Mouse (Mus musculus): Measurements from ENCODE around the gene Shroom1.
"Not testable (repeated sequence)": the region's sequence is repeated elsewhere in the genome, so short reads cannot be mapped to it uniquely, and the experiment has no call there.

Gene Shroom1

GRCm38 (mm10) chr11:53456474-53457371 lies at the start of gene Shroom1, which contains the start of gene Gm10447:
Gene Shroom1, plus strand, starts transcription at chr11:53457205.
Gene Gm10447, minus strand, starts transcription at chr11:53457110.
- in situ Hi-C loops (cut with MboI) = no loop called here

- in situ Hi-C loops (cut with MboI) = no loop called here
Observed at GRCm38 (mm10) chr11:53411738-53412137, 45.3 kb upstream of the Shroom1 start.

GRCm38 (mm10) chr11:53413871-53414270 lies 43.1 kb upstream of the Shroom1 start:
- in situ Hi-C loops (cut with MboI) = no loop called here

- in situ Hi-C loops (cut with MboI) = no loop called here
Observed at GRCm38 (mm10) chr11:53418048-53418447, 39.0 kb upstream of the Shroom1 start.

- in situ Hi-C loops (cut with MboI) = no loop called here
Observed at GRCm38 (mm10) chr11:53423036-53423435, 34.0 kb upstream of the Shroom1 start, which contains the start of gene Leap2. Gene Leap2, minus strand, starts transcription at chr11:53423170.

- in situ Hi-C loops (cut with MboI) = no loop called here
Observed at GRCm38 (mm10) chr11:53424826-53425225, 32.2 kb upstream of the Shroom1 start.

- in situ Hi-C loops (cut with MboI) = no loop called here
Observed at GRCm38 (mm10) chr11:53425251-53425650, 31.8 kb upstream of the Shroom1 start.

- in situ Hi-C loops (cut with MboI) = no loop called here
Observed at GRCm38 (mm10) chr11:53425711-53426255, 31.2 kb upstream of the Shroom1 start.

- in situ Hi-C loops (cut with MboI) = not testable (repeated sequence)
Observed at GRCm38 (mm10) chr11:53426914-53427313, 30.1 kb upstream of the Shroom1 start.

GRCm38 (mm10) chr11:53427993-53428715 lies 28.9 kb upstream of the Shroom1 start:
- in situ Hi-C loops (cut with MboI) = no loop called here

GRCm38 (mm10) chr11:53428716-53429057 lies 28.3 kb upstream of the Shroom1 start:
- in situ Hi-C loops (cut with MboI) = no loop called here

GRCm38 (mm10) chr11:53429182-53429581 lies 27.8 kb upstream of the Shroom1 start:
- in situ Hi-C loops (cut with MboI) = no loop called here

GRCm38 (mm10) chr11:53430300-53430669 lies 26.7 kb upstream of the Shroom1 start:
- in situ Hi-C loops (cut with MboI) = no loop called here

GRCm38 (mm10) chr11:53430670-53431346 lies 26.2 kb upstream of the Shroom1 start, which contains the start of the genes Uqcrq and Gdf9:
Gene Uqcrq, minus strand, starts transcription at chr11:53430831.
Gene Gdf9, plus strand, starts transcription at chr11:53431023.
- in situ Hi-C loops (cut with MboI) = no loop called here

GRCm38 (mm10) chr11:53431347-53432056 lies 25.5 kb upstream of the Shroom1 start:
- in situ Hi-C loops (cut with MboI) = no loop called here

GRCm38 (mm10) chr11:53433057-53433456 lies 23.9 kb upstream of the Shroom1 start:
- in situ Hi-C loops (cut with MboI) = no loop called here

- in situ Hi-C loops (cut with MboI) = no loop called here
Observed at GRCm38 (mm10) chr11:53435504-53435903, 21.5 kb upstream of the Shroom1 start.

- in situ Hi-C loops (cut with MboI) = no loop called here
Observed at GRCm38 (mm10) chr11:53436338-53436737, 20.7 kb upstream of the Shroom1 start.

- in situ Hi-C loops (cut with MboI) = no loop called here
Observed at GRCm38 (mm10) chr11:53441921-53442320, 15.1 kb upstream of the Shroom1 start.

- in situ Hi-C loops (cut with MboI) = no loop called here
Observed at GRCm38 (mm10) chr11:53443861-53444260, 13.1 kb upstream of the Shroom1 start.

GRCm38 (mm10) chr11:53445562-53445961 lies 11.4 kb upstream of the Shroom1 start:
- in situ Hi-C loops (cut with MboI) = no loop called here
